Mouse (Mus musculus) liver, postnatal 0 days (tissue): ENCODE measurements around the gene Fgf9. TPM values are rescaled to one million over a fixed set of nuclear protein-coding genes. Genes with fewer than 3 reads are reported as not detected.

Experiments
- ATAC-seq: fragments of 200-750 bp; cut with Nextera tagmentation; 2 replicates; pipeline ENCODE4 v1.8.0; 2017; ENCODE audit warnings: mild to moderate bottlenecking, moderate library complexity
- DNase-seq: peaks from one replicate; pipeline ENCODE4 v3.0.0-alpha.2; 2016
- H3K27ac ChIP-seq: fragments of 300-500 bp; sonication (generic); 2 replicates; pipeline ENCODE4 v1.5.1; 2014; ENCODE audit warnings: antibody characterized with exemption, moderate library complexity, mild to moderate bottlenecking, low read depth
- H3K27me3 ChIP-seq: fragments of 300-500 bp; sonication (generic); 2 replicates; pipeline ENCODE4 v1.6.1; 2014; ENCODE audit warnings: low read length, control low read depth, mixed read lengths; ENCODE audit not compliant: insufficient read depth
- H3K36me3 ChIP-seq: fragments of 300-500 bp; sonication (generic); replicated peaks from 2 replicates; pipeline ENCODE4 v1.6.1; 2014; ENCODE audit warnings: mild to moderate bottlenecking, control low read depth, low read length, moderate library complexity, mixed read lengths; ENCODE audit not compliant: insufficient read depth
- H3K4me1 ChIP-seq: fragments of 300-500 bp; sonication (generic); 2 replicates; pipeline ENCODE4 v1.6.1; 2014; ENCODE audit warnings: antibody characterized with exemption, mild to moderate bottlenecking, control low read depth; ENCODE audit not compliant: insufficient read depth
- H3K4me2 ChIP-seq: fragments of 300-500 bp; sonication (generic); 2 replicates; pipeline ENCODE4 v1.6.1; 2014; ENCODE audit warnings: low read depth, mild to moderate bottlenecking, low read length, moderate library complexity, mixed read lengths
- H3K4me3 ChIP-seq: fragments of 300-500 bp; sonication (generic); 2 replicates; pipeline ENCODE4 v1.5.1; 2014; ENCODE audit warnings: low read depth, low read length
- H3K9ac ChIP-seq: fragments of 300-500 bp; sonication (generic); replicated peaks from 2 replicates; pipeline ENCODE4 v1.6.1; 2014; ENCODE audit warnings: mild to moderate bottlenecking, moderate library complexity
- H3K9me3 ChIP-seq: fragments of 300-500 bp; sonication (generic); 2 replicates; pipeline ENCODE4 v1.6.1; 2016; ENCODE audit warnings: mild to moderate bottlenecking, control low read depth, low read length, mixed read lengths
- CTCF ChIP-seq: sonication (generic); IDR thresholded peaks from 2 replicates; pipeline ENCODE4 v1.5.1; 2016; ENCODE audit warnings: antibody characterized with exemption, low read depth
- EP300 ChIP-seq: IDR thresholded peaks from 2 replicates; pipeline ENCODE4 v1.6.1; 2016; ENCODE audit warnings: antibody characterized with exemption, low read depth, mild to moderate bottlenecking
- WGBS: fragments of 180-500 bp; shearing (Covaris S2); extraction: QIAGEN DNeasy Blood & Tissue Kit; methylation state at CpG from one replicate; pipeline ENCODE4 v1.1.7; 2014; ENCODE audit not compliant: insufficient replicate concordance; 5-methylcytosine and 5-hydroxymethylcytosine counted together
- polyA plus RNA-seq: library from polyadenylated mRNA; unstranded; fragments of >200 nt; fragmentation: Nextera tagmentation; extraction: Ambion mirVana; gene quantifications from 2 replicates; pipeline ENCODE4 v1.2.1, GENCODE M21; 2015

Fgf9 gene
- polyA plus RNA-seq, 1 experiment from 2014 or later, result 0.20 TPM

- Histone ChIP-seq H3K9me3 (no peaks in the 10 kb centered on the region), H3K9ac (no peak overlapping the region), H3K4me2 (no peak overlapping the region), H3K4me1 (peaks cover 8% of the 10 kb centered on the region; the same call in 1 of the 2 replicates), H3K27ac (no peak overlapping the region), H3K27me3 (peaks cover 54% of the 10 kb centered on the region), H3K4me3 (no peak overlapping the region), H3K36me3 (no peaks in the 10 kb centered on the region)
- WGBS, result 58% methylated on average over 1 of the region's 1 CpGs
- ATAC-seq, result no peak
- no peak for DNase-seq
- no peak for TF ChIP-seq CTCF
- TF ChIP-seq EP300, result no peak
These were observed 1.7 kb upstream of the Fgf9 start for GRCm38 (mm10) chr14:58068641-58069040.

GRCm38 (mm10) chr14:58069927-58070326, 420 bp upstream of the Fgf9 start:
- Histone ChIP-seq H3K4me3 (no peak overlapping the region; the same call in 1 of the 2 replicates), H3K27me3 (peaks cover 67% of the 10 kb centered on the region)
- 4% methylated on average over 6 of the region's 6 CpGs for WGBS

DNA sequence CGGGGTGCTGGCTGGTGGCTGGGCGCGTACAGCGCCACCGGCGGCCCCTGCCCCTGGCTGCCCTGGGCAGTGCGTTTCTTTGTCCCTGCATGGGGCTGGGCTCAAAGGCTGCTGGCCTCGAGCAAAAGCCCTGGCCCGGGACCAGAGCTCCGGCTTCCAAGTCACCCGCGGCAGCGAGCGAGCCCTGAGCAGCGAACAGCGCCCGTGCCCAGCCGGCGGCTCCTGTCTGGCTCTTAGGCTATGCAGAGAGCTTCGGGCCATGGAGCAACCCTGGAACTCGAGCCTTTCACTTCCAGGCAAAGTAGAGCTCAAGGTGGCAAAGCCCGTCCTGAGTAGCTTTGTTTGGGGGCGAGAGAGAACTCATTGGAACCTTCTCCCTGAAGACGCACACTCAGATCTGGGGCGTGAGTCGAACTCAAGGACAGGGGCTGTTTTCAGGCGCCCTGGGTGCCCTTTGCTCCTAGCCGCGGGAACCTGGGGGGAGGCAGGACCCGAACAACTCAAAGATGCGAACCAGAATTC, 834 bp downstream of the Fgf9 start:
- Histone ChIP-seq H3K9me3 (no peaks in the 10 kb centered on the region), H3K36me3 (no peaks in the 10 kb centered on the region), H3K9ac (peak overlapping the region; percentile 16; the same call in 1 of the 2 replicates), H3K4me3 (peak overlapping the region; percentile 50), H3K27me3 (peaks cover 77% of the 10 kb centered on the region), H3K27ac (no peak overlapping the region), H3K4me2 (peak overlapping the region; percentile 75), H3K4me1 (peaks cover 27% of the 10 kb centered on the region)
- 2% methylated on average over 31 of the region's 31 CpGs for WGBS
- ATAC-seq (peak; percentile 35), DNase-seq (peak; percentile 39)
- TF ChIP-seq EP300 (no peak), CTCF (no peak)

More at GRCm38 (mm10) chr14:58069927-58070326, 420 bp upstream of the Fgf9 start:
- no peak overlapping the region for H3K9ac ChIP-seq
- no peaks in the 10 kb centered on the region for H3K36me3 ChIP-seq
- H3K9me3 ChIP-seq, result no peaks in the 10 kb centered on the region
- ATAC-seq (no peak), DNase-seq (no peak)
- H3K27ac ChIP-seq, result no peak overlapping the region
- peaks cover 19% of the 10 kb centered on the region for H3K4me1 ChIP-seq
- no peak for TF ChIP-seq CTCF
- TF ChIP-seq EP300, result no peak
- peak overlapping the region; percentile 75 for H3K4me2 ChIP-seq

- peak overlapping the region; percentile 50 for H3K4me3 ChIP-seq
- ATAC-seq, result peak; percentile 88
- peak overlapping the region; percentile 75 for H3K4me2 ChIP-seq
- H3K9ac ChIP-seq, result 0 out of 2 replicates have a peak overlapping the region, but pooled peaks have one; percentile 2
- no peaks in the 10 kb centered on the region for H3K36me3 ChIP-seq
- peaks cover 86% of the 10 kb centered on the region for H3K27me3 ChIP-seq
- H3K4me1 ChIP-seq, result peaks cover 31% of the 10 kb centered on the region
- no peak overlapping the region for H3K27ac ChIP-seq
- WGBS, result 1% methylated on average over 73 of the region's 85 CpGs
- DNase-seq, result peak; percentile 66
- H3K9me3 ChIP-seq, result no peaks in the 10 kb centered on the region
- TF ChIP-seq EP300, result no peak
- no peak for TF ChIP-seq CTCF
These were observed 1.8 kb downstream of the Fgf9 start for GRCm38 (mm10) chr14:58071830-58072770.

DNA sequence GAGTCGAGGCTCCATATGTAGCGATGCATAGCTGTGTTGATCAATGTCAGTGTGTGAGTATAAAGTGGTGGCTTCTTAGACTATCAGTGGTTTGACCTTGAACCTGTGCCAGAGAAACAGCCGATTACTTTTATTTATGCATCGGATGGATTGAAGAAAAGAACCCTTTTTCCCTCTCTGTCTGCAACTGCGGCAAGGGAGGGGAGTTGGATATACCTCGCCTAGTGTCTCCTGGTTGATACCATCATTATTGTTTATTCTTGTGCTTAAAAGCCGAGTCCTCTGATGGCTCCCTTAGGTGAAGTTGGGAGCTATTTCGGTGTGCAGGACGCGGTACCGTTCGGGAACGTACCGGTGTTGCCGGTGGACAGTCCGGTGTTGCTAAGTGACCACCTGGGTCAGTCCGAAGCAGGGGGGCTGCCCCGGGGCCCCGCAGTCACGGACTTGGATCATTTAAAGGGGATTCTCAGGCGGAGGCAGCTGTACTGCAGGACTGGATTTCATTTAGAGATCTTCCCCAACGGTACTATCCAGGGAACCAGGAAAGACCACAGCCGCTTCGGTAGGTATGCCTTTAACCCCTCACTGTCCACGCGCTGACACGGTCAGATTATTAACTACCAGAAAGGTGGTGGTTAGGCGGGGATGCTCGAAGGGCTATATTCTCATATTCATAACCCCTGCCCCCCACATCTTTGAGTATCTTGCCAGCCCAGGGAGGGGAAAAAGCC, 2.6 kb downstream of the Fgf9 start:
- DNase-seq (no peak), ATAC-seq (no peak)
- Histone ChIP-seq H3K4me1 (peaks cover 31% of the 10 kb centered on the region), H3K4me2 (peak overlapping the region; percentile 75), H3K9me3 (no peaks in the 10 kb centered on the region), H3K9ac (no peak overlapping the region), H3K4me3 (peak overlapping the region; percentile 50), H3K27me3 (peaks cover 93% of the 10 kb centered on the region), H3K36me3 (no peaks in the 10 kb centered on the region), H3K27ac (no peak overlapping the region)
- 2% methylated on average over 29 of the region's 29 CpGs for WGBS
- TF ChIP-seq CTCF (no peak), EP300 (no peak)

GRCm38 (mm10) chr14:58073936-58074335, 3.6 kb downstream of the Fgf9 start:
- DNase-seq (no peak), ATAC-seq (no peak)
- H3K36me3 ChIP-seq, result no peaks in the 10 kb centered on the region
- no peak overlapping the region for H3K9ac ChIP-seq
- TF ChIP-seq CTCF (no peak), EP300 (no peak)
- peak overlapping the region; percentile 55; the same call in 1 of the 2 replicates for H3K4me3 ChIP-seq
- no peaks in the 10 kb centered on the region for H3K9me3 ChIP-seq
- peaks cover 31% of the 10 kb centered on the region for H3K4me1 ChIP-seq
- H3K27ac ChIP-seq, result no peak overlapping the region
- peak overlapping the region; percentile 82 for H3K4me2 ChIP-seq
- peaks cover 91% of the 10 kb centered on the region for H3K27me3 ChIP-seq
- 2% methylated on average over 20 of the region's 20 CpGs for WGBS
